Mouse (Mus musculus): ENCODE measurements around the gene Fate1.

GRCm38 (mm10) chrX:72012236-72012635 is 39.5 kb downstream of the Fate1 start:
- no peak for TF ChIP-seq CTCF (IDR thresholded peaks at IDR 0.05; ENCODE audit: low read depth)
- TF ChIP-seq EP300 (optimal IDR thresholded peaks at IDR 0.05) = no peak

Measured in stomach, postnatal 0 days (tissue).